Mouse (Mus musculus) adrenal gland, postnatal 4 days (tissue): ENCODE measurements around the gene Obp2a. TPM values are rescaled to one million over a fixed set of nuclear protein-coding genes. Genes with fewer than 3 reads are reported as not detected.
"Not testable (repeated sequence)": the region's sequence is repeated elsewhere in the genome, so short reads cannot be mapped to it uniquely, and the experiment has no call there.

Experiments
- DNase-seq, 2 experiments: peaks; one replicate each; pipeline ENCODE4 v3.0.0; 2021 to 2022; ENCODE audit warnings: low spot score in 2 of 2, mixed read lengths in 2 of 2
- total RNA-seq, 2 experiments: library from RNA; stranded (reverse); gene quantifications; 2 replicates each; pipeline ENCODE4 v1.2.3; 2021

The Obp2a gene
- total RNA-seq, 2 experiments from 2014 or later, result 6.6 to 6.9 TPM

DNA sequence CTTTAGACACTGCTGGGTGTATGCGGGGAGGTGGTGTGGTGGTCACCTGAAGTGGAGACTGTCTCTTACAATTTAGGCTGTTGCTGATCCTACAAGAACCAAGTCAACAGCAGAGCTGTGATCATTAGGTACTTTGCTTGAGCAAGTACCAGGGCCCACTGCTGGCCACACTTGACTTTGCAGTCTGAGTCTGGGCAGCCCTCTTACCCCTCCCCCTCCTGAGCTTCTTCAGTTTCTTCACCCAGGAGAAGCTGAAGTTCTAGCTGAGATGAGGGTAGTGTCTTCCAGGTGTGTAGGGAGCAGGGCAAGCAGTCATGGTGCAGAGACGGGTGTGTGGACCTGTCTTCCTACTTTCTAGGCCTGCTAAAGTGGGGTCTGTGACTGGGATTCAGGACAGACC, 8.3 kb downstream of the Obp2a start:
- DNase-seq, result peak in 1 of 2 experiments; percentile 5

DNA sequence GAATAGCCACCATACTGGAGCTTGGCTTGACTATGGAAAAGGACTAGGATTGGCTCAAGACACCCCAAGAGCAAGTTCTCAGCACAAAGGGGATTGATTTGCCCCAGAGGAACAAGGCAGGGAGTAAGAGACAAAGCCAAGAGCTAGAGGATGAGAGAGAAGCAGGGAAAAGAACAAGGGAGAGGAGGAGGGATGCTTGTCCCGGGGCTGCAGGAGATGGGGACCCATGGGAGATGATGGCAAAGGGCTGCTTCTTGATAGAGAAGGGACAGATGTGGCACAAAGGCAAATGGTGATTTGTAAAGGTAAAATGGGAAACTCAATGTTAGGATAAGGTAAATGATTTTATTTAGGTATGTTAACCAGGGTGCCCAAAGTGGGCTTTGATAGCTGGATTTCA, 9.2 kb downstream of the Obp2a start:
- DNase-seq, result not testable (repeated sequence)

- DNase-seq, result not testable (repeated sequence)
Measured at GRCm38 (mm10) chr2:25709791-25710190, 9.9 kb downstream of the Obp2a start.

- DNase-seq, result not testable (repeated sequence)
Measured at GRCm38 (mm10) chr2:25711641-25712040, 11.8 kb downstream of the Obp2a start.

GRCm38 (mm10) chr2:25717222-25717621, 17.4 kb downstream of the Obp2a start:
- DNase-seq, result no peak

DNA sequence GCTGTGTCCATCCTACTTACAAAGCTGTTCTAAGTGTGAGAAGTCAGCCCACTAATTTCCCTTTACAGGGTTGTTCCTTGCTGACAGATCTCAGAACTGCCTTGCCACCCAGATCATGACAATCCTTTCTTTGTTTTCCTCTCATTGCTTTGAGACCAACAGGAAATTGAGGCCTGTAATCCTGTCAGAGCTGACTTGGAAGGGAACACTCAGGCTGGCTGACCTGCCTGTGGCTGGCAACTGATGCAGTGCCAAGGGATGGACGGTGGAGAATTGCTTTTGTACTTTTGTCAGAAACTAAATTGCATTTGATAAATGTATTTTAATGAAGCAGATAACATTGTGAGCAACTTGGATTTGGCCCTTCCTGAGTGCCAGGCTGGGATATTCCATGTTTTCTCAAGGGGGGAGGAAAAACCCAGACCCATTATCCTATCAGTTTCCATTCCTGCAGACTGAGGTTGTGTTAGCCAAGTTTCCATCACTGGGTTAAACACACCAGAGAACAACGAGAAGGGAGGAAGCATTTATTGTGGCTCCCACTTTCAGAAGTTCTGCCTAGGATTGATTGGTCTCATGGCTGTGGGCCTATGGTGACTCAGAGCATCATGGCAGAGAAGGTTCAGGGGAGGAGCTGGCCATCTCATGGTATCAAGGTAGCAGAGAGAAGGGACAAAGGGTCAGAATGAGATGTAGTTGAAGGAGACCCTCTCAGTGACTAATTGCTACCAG, 33.5 kb downstream of the Obp2a start:
- no peak for DNase-seq

GRCm38 (mm10) chr2:25736709-25737108, 36.9 kb downstream of the Obp2a start, which contains the start of gene Obp2b:
Gene Obp2b (plus strand): TSS chr2:25737009.
- DNase-seq, result not testable (repeated sequence)

DNA sequence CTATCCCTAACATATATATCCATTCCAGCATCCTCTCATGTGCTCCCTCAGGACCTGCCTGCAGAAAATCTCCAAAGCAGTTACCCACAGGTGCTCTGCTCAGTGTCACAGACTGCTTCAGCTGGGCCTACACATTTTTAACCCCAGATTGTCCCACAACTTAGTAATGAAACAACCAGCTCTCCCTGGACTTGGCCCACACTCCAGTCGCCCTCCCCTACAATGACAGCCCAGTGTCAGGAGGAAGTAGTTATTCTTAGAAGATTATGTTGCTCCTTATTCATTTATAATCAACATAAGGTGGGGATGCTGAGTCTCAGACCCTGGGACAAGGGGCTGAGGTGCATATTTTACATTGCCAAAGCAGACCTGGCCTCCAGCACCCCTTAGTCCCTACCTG, 41.8 kb downstream of the Obp2a start:
- DNase-seq, result no peak

Other genes with a start within 250 kb of the Obp2a start
- gene Clic3, start 243.2 kb upstream of the Obp2a start, total RNA-seq, result 1 to 10 TPM; 1.4 to 1.7 TPM
- 10 to 100 TPM; 41.0 to 48.5 TPM for gene Paxx, start 238.9 kb upstream of the Obp2a start, total RNA-seq
- 1 to 10 TPM; 3.6 to 6.5 TPM for gene Ptgds, start 230.0 kb upstream of the Obp2a start, total RNA-seq
- gene Lcn12, start 206.1 kb upstream of the Obp2a start, total RNA-seq, result not detected
- 100 to 1,000 TPM in 1 of 2 experiments, 10 to 100 TPM in 1; 99.5 to 118 TPM for gene Fbxw5, start 199.3 kb upstream of the Obp2a start, total RNA-seq
- 1 to 10 TPM; 1.0 to 9.9 TPM for gene C8g, start 198.3 kb upstream of the Obp2a start, total RNA-seq
- gene Traf2, start 153.1 kb upstream of the Obp2a start, total RNA-seq, result 10 to 100 TPM; 19.2 to 20.5 TPM
- 100 to 1,000 TPM; 171 to 191 TPM for gene Edf1, start 142.2 kb upstream of the Obp2a start, total RNA-seq
- gene Mamdc4, start 125.2 kb upstream of the Obp2a start, total RNA-seq, result 1 to 10 TPM; 4.1 to 7.1 TPM
- 10 to 100 TPM; 74.7 to 80.0 TPM for gene Phpt1, start 124.8 kb upstream of the Obp2a start, total RNA-seq
- gene Ajm1, start 118.3 kb upstream of the Obp2a start, total RNA-seq, result 1 to 10 TPM; 4.6 to 5.3 TPM
- 100 to 1,000 TPM; 117 to 128 TPM for gene Rabl6, start 91.5 kb upstream of the Obp2a start, total RNA-seq
- under 1 TPM in 1 of 2 experiments, not detected in 1; 0.11 TPM for gene Ccdc183, start 82.4 kb upstream of the Obp2a start, total RNA-seq
- gene Tmem141, start 78.0 kb upstream of the Obp2a start, total RNA-seq, result 10 to 100 TPM; 37.1 to 39.5 TPM
- gene Fcna, start 72.0 kb upstream of the Obp2a start, total RNA-seq, result 10 to 100 TPM; 10.2 to 14.4 TPM
- under 1 TPM in 1 of 2 experiments, not detected in 1; 0.68 TPM for gene Lcn8, start 46.9 kb upstream of the Obp2a start, total RNA-seq
- not detected for gene Lcn5, start 42.1 kb upstream of the Obp2a start, total RNA-seq
- gene Lcn6, start 23.3 kb upstream of the Obp2a start, total RNA-seq, result not detected
- gene Lcn10, start 17.3 kb upstream of the Obp2a start, total RNA-seq, result not detected
- gene Bmyc, start 6.7 kb downstream of the Obp2a start, total RNA-seq, result 10 to 100 TPM; 74.3 to 75.0 TPM
- not detected for gene Obp2b, start 37.0 kb downstream of the Obp2a start, total RNA-seq
- not detected for gene Lcn3, start 65.5 kb downstream of the Obp2a start, total RNA-seq
- not detected for gene Lcn11, start 77.0 kb downstream of the Obp2a start, total RNA-seq
- not detected for gene Gm13539, start 82.2 kb downstream of the Obp2a start, total RNA-seq
- not detected for gene Glt6d1, start 115.8 kb downstream of the Obp2a start, total RNA-seq
- gene Lcn9, start 123.1 kb downstream of the Obp2a start, total RNA-seq, result not detected
- gene Sohlh1, start 147.2 kb downstream of the Obp2a start, total RNA-seq, result not detected
- 10 to 100 TPM; 12.2 to 12.9 TPM for gene Kcnt1, start 163.7 kb downstream of the Obp2a start, total RNA-seq